Mouse (Mus musculus) brain, adult 2 months (tissue): ENCODE measurements around the gene Trpc4.
A peak's percentile ranks its signal among the peaks of the same experiment; 100 is the strongest.

Experiments used
- DNase-seq: peaks from one replicate; pipeline ENCODE4 v3.0.0; 2011; ENCODE audit warnings: low read depth, low spot score

Gene Trpc4

DNA sequence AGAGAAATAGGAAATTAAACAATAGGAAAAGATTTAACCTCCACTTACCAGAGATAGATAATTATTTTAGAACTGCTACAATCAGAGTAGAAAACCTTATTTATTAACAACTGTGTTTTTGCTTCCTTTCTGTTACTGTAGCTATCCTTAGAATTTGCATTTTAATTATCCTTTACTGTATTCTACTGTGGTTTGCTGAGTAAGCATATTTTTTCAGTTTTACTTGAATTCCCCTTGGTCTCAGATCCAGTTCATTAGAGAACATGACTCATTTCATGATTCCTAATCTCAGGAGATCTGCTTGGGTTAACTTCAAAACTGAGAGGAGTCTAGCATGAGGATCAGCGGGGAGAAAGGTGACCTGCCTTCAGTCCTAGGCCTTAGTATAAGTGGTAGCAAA is 111.1 kb downstream of the Trpc4 start:
- DNase-seq, result no peak

- DNase-seq, result peak; percentile 84
These were observed 113.3 kb downstream of the Trpc4 start for GRCm38 (mm10) chr3:54269180-54269579.

- peak; percentile 45 for DNase-seq
These were observed 118.8 kb downstream of the Trpc4 start for GRCm38 (mm10) chr3:54274651-54275050.

GRCm38 (mm10) chr3:54289731-54290130 is 133.9 kb downstream of the Trpc4 start:
- no peak for DNase-seq

- no peak for DNase-seq
These were observed 154.8 kb downstream of the Trpc4 start for GRCm38 (mm10) chr3:54310604-54311003.

- DNase-seq, result peak; percentile 52
These were observed 158.2 kb downstream of the Trpc4 start for GRCm38 (mm10) chr3:54314055-54314454.

DNA sequence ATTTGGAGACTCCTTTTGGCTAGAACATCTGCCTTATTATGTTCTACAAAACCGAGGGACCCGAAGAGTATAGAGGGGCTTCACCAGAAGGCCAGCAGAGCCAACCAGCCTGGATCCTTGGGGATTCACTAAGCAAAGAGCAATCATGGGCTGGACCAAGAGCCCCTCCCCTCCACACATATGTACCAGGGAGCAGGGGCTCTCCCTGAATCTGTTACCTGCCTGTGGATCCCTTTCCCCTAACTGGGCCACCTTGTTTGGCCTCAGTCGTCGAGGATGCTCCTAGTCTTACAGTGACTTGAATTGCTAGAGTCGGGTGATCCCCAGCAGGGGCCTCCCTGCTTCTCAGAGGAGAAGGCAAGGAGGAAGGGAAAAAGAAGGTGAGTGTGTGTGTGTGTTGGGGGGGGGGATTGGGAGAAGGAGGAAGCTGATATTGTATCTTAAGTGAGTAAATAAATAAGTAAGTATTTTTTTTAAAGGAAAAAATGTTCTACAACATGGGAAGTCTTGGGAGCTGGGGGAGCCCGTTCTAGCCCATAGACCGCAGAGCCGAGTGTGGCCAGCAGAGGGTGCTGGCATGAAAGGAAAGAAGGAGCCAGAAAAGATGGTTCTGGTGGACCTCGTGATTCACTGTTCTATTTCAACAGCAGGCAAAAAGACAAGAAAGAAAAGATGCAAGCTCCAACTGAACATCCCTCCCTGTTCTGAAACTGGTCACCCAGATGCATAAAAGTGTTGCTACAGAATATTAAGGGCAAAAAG is 197.2 kb downstream of the Trpc4 start:
- peak; percentile 78 for DNase-seq

GRCm38 (mm10) chr3:54357561-54357960 is 201.7 kb downstream of the Trpc4 start:
- DNase-seq, result peak; percentile 39

- no peak for DNase-seq
These were observed 202.8 kb downstream of the Trpc4 start for GRCm38 (mm10) chr3:54358463-54359189.

DNA sequence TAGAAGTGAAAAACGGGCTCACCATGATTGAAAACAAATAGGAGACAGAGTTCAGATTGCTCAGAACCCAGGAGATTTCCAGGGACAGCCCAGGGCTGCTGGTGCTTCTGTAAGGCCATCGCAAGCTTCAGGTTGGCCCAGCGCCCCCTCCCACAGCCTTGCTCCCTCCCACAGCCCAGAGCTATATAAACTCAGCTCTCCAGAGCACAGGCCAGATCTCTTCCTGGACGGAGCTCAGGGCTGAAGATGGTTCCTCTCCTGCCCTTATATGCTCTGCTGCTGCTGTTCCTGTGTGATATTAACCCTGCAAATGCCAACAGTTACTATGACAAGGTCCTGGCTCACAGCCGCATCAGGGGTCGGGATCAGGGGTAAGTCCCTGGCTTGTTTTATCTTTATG is 205.1 kb downstream of the Trpc4 start, which contains the start of gene Postn:
TSS of gene Postn (plus strand) at position 213 of the 400 bp plus-strand sequence.
- DNase-seq, result no peak

- DNase-seq, result no peak
These were observed 205.8 kb downstream of the Trpc4 start for GRCm38 (mm10) chr3:54361656-54362055.
